Mouse (Mus musculus) embryo, embryonic 11.5 days (tissue): Measurements from ENCODE around the gene Fzd2.
"Not testable (repeated sequence)": the region's sequence is repeated elsewhere in the genome, so short reads cannot be mapped to it uniquely, and the experiment has no call there.

ENCODE experiments used
- DNase-seq: peaks from one replicate; pipeline ENCODE4 v3.0.0-alpha.2; 2012; ENCODE audit warnings: low read depth, low spot score

Fzd2 gene

DNA sequence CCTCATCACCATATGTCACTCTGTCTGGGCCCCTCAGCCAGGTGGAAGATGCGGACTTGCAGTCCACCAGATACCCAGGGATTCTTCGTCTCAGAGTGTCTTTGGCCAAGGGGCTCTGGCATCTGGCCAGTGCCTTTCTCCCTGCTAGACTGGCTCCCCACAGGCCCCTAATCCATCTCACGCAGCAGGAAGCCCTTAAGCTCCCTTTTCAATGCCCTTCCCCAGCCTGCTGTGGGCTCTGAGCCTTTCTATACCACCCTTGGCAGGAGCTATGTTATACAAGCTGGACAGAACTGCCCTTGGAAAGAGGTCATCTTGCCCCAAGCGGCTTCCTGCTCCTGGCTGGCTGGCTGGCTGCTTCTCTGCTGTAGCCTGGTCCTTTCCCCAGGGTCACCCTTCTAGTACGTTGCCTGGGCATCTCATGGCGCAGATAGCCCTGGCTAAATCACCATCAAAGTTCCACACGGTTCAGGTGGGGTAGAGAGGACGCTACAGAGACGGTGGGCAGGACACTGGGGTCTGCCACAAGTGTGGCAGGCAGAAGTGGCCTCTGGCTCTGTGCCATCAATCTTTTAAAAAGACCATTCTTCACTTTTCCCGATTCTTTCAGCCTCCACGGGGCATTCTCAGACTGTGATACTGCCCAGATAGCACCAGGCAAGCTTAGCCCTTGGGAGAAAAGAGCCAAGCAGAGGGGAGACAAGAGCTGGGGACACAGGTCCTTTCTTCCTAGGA is 22.7 kb upstream of the Fzd2 start:
- no peak for DNase-seq

DNA sequence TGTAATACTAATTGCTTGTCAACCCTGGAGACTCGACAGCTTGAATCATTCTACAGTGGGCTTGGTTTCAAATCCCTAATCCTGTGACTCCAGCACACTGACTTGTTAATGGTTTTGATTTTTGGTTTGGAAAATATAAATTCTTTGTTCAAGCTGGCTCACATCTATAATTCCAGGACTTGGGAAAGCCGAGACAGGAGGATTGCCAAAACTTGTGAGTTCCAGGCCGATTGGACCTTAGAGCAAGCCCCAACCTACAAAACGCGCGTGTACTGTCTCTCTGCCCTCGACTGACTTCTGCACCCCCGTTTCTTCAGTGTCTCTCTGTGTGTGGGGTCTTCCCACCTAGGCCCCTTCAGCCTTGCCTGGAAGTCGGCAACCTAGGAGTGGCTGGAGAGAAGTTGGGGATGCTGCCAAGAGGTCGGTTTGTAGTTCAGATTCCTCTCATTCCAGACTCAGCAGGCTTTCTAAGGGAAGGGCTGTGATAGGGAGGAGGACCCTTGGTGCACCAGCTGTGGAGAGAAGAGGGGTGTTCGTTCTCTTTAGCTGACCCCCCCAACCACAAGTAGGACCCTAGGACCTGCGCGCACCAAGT is 22.1 kb upstream of the Fzd2 start:
- DNase-seq, result no peak

DNA sequence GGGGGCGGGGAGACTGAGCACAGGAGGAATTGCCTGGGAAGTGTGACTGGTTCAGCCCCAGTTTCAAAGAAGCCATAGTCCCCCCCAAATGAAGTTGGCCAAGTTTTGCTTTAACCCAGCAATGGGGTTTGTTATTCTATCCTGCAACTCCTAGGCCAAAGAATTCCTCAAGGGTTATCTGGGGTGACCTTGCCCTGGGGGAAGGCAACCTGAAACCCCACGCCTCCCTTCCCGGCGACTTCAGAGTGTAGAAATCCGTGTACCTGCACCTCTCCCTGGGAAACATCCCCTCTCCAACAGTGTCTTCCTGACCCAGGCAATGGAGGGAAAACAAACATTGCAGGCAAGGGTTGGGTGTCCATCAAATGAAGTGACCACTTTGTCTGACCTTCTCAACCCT is 21.5 kb upstream of the Fzd2 start:
- DNase-seq, result no peak

DNA sequence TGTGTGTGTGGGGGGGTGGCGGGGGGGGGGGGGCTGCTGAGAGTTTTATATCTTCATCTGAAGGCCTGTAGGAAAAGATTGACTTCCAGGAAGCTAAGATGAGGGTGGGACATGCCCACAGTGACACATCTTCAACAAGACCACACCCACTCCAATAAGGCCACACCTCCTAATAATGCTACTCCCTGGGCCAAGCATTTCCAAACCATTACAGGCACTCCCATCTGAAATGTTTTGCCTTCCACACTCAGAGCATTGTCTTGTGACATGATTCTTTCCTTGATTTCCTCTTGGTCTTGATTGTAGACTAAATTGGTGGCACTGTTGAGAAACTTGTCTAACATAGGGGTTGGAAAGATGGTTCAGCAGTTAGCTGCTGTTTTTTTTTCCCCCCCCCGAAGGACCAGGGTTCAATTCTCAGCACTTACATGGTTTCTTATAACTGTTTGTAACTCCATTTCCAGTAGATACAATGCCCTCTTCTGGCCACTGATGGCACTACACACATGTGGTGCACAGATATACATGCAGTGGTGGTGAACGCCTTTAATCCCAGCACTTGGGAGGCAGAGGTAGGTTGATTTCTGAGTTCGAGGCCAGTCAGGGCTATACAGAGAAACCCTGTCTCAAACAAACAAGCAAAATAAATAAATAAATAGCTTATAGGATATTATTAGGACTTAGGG is 17.6 kb upstream of the Fzd2 start:
- no peak for DNase-seq

DNA sequence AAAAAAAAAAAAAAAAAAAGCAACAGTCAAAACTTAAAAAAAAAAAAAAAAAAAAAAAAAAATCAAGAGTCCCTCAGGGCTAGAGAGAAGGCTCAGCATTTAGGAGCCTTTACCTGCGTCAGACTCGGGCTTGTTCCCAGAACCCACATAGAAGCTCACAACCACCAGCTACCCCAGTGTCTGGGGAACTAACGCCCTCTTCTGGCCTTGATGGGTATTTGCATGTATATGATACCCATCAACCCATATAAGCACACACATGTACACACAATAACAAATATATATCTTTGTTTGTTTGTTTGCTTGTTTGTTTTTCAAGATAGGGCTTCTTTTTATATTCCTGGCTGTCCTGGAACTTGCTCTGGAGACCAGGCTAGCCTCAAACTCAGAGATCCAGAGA is 16.6 kb upstream of the Fzd2 start:
- DNase-seq, result no peak

DNA sequence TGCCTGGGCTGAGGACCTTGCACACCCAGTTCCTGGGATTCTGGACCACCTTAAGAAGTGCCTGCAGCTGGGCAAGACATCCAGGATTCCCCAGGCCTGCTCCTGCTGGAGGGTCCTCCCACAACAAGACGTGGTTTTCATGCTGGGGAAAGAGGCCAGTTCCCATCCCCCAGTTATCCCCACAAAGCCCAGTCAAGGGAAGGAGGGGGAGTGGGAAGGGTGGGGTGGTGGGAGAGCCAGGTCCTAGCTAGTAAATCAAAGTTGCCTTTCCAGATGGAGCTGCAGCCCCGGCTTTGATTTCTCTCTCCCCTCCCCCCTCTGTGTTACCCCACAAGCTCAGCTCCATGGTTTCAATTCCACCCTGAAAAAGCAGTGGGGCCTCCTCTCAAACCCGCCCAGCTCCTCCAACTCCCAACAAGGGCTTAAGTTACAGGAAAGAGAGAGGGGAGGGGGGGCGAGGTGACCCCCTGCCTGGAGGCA is 8.8 kb upstream of the Fzd2 start:
- peak; percentile 80 for DNase-seq

DNA sequence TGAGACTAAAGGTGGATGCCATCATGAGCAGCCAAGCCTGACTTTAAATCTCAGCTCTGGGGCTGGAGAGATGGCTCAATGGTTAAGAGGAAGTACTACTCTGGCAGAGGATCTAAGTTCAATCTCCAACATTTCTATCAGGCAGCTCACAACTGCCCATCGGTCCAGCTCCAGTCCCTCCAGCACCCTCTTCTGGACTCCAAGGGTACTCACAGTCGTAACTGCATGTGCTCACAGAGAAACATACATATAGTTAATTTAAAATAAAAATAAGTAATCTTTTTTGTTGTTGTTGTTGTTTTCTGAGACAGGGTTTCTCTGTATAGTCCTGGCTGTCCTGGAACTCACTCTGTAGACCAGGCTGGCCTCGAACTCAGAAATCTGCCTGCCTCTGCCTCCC is 4.3 kb upstream of the Fzd2 start:
- DNase-seq, result no peak

DNA sequence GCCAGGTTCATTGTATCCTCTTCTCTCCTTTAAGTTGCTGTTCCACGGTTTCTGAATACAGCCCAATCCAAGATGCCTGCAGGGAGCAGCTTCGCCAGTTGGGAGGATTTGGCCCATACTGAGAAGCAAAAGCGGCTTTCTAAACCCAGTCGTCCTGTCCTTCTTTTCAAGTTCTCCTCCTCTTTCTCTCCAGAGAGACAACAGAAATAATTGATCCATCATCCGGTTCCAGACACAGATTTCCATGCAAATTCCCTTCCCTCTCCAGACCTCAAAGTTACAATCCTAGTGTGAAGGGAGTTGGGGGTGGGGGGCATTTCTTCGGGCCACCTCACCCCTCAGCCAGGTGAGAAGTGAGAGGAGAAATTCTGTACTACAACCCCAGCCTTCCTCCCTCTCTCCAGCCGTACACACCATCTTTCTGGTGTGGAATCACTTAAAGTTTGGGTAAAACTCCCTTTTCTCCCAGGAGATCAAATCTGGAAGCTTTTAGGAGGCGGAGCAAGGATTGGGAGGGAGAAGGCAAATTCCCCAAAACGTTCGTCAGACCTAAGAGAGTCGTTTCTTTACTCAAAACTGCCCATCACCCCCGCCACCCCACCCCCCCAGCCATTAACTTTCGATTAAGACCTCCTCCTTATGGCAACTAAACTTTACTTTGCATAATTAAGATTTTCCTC is 1.2 kb upstream of the Fzd2 start:
- peak; percentile 63 for DNase-seq

DNA sequence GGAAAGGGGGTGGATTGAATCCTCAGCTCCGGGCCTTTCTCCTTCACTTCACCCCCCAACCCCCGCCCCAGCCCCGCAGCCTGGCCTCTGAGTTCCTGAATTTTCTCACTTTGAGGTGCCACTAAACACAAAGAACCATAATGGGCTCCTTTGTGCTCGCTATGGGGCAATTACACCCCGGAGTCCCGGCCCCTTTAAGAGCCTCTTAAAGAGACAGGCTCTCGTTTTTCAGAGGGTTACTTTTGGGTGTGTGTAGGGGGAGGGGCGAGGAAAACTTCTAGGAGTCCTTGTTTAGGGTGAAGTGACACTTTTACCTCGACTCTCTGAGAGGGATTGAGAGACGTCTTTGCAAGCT is 723 bp upstream of the Fzd2 start:
- DNase-seq, result peak; percentile 75

DNA sequence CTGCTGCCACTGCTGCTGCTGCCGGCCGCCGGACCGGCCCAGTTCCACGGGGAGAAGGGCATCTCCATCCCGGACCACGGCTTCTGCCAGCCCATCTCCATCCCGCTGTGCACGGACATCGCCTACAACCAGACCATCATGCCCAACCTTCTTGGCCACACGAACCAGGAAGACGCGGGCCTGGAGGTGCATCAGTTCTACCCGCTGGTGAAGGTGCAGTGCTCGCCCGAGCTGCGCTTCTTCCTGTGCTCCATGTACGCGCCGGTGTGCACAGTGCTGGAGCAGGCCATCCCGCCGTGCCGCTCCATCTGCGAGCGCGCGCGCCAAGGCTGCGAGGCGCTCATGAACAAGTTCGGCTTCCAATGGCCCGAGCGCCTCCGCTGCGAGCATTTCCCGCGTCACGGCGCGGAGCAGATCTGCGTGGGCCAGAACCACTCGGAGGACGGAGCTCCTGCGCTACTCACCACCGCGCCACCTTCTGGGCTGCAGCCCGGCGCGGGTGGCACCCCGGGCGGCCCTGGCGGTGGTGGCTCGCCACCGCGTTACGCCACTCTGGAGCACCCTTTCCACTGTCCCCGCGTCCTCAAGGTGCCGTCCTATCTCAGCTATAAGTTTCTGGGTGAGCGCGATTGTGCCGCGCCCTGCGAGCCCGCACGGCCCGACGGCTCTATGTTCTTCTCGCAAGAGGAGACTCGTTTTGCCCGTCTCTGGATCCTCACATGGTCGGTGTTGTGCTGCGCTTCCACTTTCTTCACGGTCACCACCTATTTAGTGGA is 769 bp downstream of the Fzd2 start:
- DNase-seq, result no peak

DNA sequence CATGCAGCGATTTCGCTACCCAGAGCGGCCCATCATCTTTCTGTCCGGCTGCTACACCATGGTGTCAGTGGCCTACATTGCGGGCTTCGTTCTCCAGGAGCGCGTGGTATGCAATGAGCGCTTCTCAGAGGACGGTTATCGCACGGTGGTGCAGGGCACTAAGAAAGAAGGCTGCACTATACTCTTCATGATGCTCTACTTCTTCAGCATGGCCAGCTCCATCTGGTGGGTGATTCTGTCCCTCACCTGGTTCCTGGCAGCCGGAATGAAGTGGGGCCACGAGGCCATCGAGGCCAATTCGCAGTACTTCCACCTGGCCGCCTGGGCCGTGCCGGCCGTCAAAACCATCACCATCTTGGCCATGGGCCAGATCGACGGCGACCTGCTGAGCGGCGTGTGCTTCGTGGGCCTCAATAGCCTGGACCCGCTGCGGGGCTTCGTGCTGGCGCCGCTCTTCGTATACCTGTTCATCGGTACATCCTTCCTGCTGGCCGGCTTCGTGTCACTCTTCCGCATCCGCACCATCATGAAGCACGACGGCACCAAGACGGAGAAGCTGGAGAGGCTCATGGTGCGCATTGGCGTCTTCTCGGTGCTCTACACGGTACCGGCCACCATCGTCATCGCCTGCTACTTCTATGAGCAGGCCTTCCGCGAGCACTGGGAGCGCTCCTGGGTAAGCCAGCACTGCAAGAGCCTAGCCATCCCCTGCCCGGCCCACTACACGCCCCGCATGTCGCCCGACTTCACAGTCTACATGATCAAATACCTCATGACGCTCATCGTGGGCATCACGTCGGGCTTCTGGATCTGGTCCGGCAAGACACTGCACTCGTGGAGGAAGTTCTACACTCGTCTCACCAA is 1.6 kb downstream of the Fzd2 start:
- peak; percentile 32 for DNase-seq

DNA sequence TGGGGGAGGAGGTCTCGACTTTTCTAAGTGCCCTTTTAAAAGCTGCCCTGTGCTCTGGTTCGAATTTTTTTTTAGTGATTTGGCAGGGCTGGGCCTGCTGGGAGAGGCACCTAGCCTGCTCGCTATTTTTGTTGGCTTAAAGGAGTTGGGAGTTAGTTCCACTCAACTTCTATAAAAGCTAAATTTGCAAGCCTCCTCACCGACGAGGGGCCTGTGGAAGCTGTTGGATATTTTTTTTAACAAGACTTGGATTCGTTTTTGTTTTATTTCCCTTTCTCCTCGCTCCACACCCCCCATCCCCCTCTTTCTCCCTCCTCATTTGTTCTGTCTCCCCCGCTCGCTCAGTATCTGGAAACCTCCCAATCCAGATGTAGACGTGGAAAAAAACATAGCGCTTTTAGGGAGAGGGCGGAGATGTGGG is 2.6 kb downstream of the Fzd2 start:
- no peak for DNase-seq

DNA sequence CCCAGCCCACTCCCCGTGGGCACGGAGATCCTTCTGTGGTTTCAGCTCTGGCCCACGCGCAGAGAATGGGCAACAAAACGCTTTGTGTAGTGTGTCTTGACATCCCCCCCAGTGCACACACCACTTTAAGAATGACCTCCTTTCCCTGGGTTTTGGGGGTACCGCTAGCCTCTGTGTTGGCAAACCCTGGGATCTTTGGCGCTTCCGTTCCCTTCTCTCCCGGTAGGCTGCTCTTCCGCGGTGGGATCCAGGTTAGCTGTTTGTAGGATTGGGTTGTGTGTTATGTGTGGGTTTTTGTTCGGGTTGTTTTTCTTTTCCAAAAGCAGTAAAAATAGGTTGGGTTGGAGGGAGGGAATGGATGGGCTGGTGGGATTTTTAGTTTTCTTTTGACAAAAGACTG is 3.0 kb downstream of the Fzd2 start:
- DNase-seq, result not testable (repeated sequence)

DNA sequence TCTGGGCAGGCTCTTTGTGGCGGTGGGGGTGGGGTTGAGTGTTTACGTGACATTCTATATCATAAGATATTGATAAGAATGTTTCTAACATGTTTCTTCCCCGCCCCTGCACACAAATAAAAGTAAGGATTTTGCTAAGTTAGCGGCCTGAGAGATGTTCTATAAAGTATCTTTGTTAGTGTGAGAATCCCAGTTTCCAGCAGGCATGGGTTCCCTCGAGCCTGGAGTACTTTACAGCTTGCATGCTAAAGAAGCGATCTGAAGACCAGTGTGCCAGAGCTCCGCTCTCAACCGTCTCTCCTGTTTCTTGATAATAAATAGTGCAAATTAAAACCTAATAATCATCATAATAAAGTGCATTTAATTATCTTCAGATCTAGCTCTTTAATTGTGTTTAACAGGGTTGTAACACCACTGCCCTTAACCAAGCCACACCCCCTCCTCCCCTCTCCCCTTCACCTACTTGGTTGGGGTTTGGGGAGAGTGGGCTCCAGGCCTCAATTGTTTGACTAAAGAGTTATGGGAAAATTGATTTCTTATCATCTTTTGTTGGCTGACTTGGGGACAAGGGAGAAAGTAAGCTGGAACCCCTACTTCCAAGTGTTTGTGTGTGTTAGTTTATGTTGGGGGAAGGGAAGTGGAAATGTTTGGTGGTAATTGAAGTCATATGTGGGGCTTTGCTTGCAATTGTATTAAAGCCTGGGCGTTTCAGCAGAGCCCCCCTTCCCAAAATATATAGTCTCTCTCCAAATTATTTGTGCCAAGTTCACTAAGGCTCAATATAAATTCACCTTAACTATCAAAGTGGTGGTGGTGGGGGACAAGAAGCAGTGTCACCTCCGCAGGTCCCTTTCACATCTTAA is 3.7 kb downstream of the Fzd2 start:
- DNase-seq, result no peak

DNA sequence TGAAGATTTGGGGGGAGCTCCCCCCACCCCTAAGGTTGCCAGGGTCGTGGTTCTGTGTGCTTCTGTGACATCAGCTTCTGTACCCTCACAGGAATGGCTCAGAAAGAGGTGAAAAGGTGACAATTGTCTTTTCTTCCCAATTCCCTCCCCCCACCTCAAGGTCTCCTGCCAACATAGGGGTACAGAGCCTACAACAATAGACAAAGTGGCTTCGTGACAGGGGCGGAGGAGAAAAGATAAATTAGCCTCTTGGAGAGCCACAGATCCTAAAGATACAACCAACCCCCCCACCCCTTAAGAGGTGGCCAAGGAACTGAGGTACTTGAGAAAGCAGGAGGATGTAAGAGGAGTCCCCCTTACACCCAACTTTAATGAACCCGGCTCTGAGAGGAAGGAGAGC is 4.5 kb downstream of the Fzd2 start:
- DNase-seq, result no peak

DNA sequence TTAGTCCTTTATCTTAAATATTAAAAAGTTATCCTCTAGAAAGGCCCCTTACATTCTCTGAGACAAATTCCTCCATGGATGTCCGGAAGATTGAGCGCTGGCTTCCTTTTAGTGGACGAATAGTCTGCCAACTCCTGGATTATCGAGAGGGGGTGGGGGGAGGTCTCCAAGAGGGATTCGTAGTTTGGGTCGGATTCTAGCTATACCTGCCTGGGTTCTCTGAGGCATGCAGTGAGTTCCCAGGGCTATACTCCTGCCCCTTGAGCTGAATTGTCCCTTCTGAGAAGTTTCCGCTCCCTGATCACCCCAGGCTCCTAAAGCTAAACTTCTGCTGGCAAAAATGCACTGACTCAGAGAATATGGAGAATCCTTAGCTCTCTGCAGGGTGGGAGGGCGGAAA is 5.3 kb downstream of the Fzd2 start:
- no peak for DNase-seq

DNA sequence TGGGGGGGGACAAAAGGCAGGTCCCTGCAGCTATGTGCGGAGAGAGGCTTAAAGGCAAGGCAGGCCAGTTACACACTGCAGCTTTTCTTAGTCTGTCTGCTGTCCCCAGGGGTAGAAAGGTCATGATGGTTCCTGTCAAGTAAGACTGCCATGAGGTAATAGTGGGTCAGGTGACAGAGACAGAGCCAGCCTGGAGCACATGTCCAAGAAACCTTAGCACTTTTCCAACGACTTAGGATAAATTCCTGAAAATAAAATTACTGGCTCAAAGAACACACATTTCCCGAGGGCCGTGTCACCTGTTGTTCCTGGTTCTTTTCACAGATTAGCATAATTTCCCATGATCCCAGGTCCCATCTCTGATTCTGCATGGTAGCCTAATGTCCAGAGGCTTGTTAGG is 6.1 kb downstream of the Fzd2 start:
- no peak for DNase-seq

DNA sequence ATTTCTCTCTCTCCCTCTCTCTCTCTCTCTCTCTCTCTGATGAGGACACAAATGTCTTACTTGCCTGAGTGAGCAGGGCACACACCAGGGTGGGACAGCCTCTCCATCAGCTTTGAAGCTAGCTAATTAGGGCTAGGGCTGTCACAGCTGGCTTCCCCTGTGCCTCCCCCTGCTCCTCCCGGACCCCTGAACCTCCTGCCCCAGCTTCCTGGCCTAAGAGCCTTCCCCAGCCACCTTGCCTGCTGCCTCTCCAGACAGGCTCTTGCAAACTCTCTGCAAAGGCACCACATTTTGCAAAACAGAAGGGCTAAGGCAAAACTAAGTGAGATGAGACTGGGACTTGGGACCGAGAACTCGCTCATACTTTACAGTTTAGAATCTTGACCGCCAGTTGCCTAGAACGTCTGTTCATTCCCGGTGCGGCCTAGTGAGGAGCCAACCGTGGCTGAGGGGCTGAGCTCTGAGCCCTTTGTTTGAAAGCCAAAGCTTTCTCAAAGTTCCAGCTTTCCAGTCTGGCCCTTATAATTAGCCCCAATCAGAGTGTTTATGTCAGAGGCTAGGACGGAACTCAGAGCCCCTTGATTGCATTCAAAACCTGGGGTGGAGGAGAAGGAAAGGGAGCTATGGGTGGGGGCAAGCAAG is 6.6 kb downstream of the Fzd2 start:
- DNase-seq, result no peak

DNA sequence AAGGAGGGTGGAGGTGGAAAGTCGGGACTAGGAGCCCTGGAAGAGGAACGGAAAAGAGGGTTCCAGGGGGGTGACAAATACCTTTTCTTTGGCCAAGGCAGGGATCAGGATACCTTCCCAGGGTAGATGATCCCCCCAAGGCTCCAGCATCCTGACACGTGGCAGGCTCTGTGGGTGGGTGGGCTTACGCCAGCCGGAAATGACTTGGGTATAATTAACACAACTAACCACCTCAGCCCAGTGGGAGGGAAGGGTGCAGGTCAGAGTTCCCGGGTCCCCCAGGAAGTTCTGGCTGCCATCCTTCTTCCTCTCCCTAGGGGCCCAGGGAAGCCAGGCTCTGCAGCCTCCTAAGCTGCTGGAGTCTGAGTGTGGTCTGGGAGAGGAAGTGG is 7.1 kb downstream of the Fzd2 start:
- DNase-seq, result no peak
